Mouse (Mus musculus): ENCODE results near the gene Ndrg2.
"Not testable (repeated sequence)": the region's sequence is repeated elsewhere in the genome, so short reads cannot be mapped to it uniquely, and the experiment has no call there.

Ndrg2 gene

DNA sequence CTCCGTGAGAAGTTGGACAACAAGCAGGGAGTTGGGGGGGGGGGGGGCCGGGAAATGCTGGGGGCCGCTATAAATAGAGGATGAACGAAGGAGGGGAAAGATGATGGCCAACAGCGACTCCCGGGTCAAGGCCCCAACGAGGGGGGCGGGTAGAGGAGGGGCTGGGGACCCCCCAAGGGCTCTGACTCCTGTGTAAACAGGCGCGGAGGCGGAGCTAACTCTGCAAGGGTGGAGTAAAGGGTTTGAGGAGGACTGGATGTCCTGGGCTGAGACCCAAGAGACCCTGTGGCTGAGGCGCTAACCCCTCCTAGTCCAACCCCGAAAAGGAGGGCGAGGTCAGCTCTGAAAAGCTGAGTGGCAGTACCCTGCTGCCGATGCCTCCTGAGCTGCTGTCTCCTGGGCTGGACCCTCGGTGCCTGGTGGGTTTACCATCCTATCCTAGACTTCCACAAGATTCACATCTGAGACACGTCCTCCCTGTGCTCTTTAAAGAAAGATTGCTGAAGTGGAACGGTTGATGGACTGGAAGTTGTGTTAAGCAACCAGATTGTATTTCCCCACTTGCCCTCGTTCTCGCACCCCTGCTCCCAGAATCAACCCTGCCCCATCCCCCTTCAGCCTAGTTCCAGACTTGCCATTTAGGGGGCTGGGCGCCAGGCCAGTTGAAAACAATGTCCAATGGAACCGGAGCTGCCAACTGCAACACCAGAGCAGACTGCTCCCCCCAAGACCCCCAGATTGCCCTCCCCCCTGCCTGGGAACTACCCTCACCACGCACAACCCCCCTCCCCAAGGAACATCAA lies at the start of gene Ndrg2:
Gene Ndrg2 (minus strand): TSS at position 199 of the 803 bp plus-strand sequence.
- peak; percentile 28 for DNase-seq (ENCODE audit: low spot score)

DNA sequence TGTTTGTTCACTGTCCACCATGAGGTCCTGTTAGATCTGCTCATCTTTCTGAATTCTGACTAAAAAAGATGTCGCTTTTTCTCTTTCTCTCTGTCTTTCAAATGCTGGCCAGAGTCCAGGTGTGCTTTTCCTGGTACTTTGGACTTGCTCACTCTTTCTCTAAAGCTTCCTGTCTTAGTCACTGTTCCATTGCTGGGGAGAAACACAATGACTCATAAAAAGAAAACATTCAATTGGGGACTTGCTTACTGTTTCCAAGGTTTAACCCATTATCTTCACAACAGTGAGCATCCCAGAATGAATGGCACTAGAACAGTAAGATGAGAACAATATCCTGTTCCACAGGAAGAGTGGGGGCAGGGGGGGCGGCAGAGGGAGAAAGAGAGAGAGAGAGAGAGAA lies 46.4 kb upstream of the Ndrg2 start:
- DNase-seq (ENCODE audit: low spot score): no peak

DNA sequence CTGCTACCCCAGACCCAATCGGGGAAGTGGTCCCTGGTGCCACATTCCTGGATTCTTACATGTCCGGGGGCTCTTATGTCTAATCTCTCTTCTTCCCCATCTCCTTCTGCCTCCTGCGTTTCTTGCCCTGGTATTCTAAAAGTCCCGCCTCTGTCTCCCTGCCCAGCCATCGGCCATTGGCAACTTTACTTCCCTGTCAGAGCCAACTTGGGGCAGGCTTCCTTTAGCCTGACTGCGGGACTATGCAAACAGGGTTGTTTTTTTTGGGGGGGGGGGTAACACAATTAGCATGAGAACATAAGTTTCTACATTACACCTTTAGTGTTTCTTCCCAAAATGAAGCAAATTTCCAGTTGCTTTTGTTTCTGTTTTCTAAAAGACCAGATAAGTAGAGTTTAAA lies 29.4 kb upstream of the Ndrg2 start:
- DNase-seq (ENCODE audit: low spot score): no peak

DNA sequence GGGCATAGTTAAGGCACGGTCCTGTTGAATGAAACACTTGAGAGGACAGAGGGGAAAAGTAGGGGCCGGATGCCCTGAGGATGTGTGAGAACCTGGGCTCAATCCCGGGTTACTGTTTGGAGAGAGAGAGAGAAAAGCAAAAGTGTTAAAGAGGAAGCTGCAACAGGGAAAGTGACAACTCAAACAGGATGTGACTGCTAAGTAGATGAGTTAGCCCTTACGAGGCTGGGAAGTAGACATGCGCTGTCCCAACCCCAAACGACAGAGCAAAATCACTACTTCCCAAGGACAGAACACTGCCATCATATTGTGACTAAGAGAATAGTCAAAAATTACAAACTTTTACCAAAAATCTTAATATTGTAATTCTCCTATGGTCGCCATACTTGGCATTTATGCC lies 28.3 kb upstream of the Ndrg2 start:
- DNase-seq (ENCODE audit: low spot score): no peak

DNA sequence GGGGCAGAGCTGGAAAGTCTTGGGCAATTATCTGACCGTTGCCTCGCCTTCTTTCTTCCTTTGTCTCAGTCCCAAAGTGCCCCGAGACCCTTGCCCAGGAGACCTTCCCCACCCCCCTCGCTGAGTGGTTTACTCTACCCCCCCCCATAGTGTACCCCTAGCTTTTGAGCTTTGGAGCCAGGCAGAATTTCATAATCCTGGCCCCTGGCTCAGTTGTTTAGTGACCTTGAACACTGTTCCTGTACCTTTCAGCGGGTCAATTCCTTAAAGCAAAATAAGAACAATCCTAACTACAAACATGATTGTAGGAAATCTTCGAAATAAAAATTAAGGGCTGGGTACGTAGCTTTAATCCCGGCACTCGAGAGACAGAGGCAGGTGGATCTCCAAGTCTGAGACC lies 27.6 kb upstream of the Ndrg2 start:
- DNase-seq (ENCODE audit: low spot score): no peak

DNA sequence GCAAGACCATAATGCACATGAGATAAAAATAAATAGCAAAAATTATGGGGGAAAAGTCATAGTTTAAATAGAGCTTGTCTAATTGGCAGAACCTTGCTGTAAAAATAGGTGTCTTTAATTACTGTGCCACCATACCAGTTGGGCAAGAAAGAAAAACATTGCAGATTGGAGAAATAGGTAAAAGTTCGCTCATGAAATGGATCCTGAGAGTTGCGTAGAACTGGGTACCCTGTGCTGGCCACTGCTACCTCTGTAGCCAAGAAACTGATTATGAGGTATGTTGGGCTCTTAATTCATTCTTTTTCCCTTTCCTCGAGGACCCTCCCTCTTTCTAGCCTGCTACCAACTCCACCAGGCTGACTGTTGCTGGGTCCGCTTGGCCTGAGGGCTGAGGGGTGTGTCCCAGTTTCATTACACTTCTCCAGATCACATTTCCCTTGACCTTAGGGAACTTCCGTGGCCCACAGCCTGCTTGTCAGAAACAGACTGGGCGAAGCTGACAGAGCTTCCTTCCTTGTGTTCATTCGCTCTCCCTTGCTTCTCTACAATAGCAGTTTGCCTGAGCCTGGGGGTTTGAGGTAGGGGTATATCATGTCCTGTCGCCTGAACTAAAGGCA lies 27.1 kb upstream of the Ndrg2 start:
- DNase-seq (ENCODE audit: low spot score): no peak

DNA sequence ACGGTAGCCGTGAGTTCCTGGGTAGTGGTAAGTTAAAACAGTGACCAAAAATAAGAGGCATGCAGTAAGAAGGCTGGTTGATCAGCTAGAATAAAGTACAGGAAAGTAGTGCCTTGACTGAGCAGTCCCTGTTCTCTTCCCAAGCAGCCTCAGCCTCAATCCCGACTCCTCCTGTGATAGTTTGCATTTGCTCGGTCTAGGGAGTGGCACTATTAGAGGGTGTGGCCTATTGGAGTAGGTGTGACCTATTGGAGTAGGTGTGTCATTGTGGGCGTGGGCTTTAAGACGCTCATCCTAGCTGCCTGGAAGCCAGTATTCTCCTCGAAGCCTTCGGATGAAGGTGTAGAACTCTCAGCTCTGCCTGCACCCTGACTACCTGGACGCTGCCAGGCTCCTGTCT lies 25.0 kb upstream of the Ndrg2 start:
- no peak for DNase-seq (ENCODE audit: low spot score)

DNA sequence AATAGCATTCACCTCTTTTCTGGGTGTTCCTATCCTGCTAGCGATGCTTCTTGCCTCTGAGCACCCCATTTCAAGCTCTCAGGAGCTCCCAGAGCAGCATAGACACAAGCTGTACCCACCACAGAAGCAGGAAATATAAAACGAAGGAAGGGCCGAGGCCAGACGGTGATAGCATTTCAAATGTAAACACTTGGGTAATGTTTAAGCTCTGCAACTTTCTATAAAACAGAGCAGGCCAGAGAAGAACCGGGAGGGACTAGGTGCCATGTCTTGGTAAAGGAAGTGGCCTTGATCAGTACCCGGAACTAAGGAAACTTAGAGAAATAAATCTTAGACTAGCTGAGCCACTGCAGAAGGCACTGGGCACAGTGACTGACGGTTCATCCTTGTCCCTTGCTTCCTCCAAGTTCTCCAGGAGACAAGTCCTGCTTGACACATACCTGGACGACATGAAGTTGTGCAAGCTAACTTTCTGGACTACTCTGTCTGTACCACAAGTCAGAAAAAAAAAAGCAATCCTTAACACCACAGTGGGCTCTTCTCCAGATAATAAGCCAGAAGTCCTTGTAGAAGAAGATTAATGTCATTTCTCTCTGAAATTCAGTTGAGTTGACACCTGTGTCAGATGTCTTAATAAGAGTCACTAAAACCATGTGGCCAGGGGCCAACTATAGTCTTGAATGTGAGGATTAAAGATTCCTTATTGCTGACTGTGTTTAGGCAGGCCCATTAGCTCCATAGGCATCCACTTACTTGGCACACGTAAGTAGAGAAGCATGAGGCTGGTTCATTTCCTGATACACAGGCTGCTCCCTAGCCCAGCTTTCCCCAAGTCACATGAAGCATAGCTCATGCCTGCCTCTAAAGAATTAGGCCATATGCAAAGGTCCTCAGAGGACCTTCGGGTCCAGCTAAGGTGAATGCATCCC lies 18.4 kb upstream of the Ndrg2 start:
- no peak for DNase-seq (ENCODE audit: low spot score)

DNA sequence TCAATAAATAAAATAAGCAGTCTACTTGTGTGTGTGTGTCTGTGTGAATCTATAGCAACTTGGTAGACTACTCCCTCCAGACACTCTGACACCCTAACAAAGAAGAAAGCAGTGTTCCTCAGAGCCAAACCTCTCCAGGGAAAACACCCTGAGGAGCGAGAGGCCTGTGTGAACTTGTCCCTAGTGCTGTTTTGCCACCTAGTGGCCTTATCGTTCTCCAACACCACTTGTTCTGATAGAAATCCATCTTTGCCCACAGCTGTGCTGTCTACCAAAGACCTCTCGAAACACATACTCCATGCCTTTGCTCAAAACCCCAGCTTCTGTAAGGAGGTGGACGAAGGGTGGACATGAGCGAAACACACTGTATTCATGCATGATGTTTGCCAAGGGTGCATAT lies 16.9 kb upstream of the Ndrg2 start:
- peak; percentile 74 for DNase-seq (ENCODE audit: low spot score)

DNA sequence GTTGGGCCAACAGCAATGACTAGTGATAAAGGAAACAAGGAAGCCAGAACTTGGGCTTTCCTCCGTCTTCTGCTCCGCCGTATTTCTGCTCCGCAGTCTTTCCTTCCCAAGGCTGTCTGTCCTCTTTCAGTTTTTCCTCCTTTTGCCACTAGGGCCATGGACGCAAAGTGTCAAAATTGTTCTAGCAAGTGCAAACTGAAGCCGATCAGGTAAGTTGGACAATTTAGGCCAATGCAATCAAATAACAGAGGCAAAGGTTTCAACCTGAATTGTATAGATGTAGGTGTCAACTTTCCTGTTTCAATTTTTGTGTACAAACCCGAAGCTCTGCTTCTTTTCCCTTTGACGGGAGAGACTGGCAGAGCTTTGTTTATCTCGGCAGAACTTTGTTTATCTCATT lies 16.0 kb upstream of the Ndrg2 start:
- no peak for DNase-seq (ENCODE audit: low spot score)

DNA sequence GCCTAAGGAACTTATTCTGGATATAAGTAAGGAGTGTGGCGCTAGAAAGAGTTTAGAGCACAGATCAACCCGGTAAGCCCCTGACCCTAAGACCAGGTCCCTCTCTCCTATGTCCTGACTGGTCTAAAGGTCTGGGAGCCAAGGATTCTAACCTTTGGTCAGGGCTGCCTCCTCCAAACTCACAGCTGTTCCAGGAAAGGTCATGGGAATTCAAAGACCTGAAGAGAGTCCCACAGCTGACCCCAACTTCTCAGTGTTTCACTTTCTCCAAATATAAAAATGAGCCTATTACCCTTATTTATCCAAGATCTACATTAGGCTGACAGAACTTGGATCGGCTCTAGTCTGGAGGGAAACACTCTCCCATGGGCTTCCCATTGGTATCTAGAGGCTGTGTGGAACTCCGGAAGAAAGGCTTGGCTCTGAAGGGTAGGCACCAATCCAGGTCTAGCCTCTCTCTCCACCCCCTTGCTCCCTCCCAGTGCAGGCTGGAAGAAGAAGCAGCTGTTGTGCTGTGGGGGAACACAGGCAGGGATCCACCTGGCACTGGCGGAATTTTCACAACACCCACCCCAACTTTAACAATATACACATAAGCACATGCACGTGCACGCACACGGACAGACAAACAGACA lies 15.5 kb upstream of the Ndrg2 start:
- DNase-seq (ENCODE audit: low spot score): no peak

DNA sequence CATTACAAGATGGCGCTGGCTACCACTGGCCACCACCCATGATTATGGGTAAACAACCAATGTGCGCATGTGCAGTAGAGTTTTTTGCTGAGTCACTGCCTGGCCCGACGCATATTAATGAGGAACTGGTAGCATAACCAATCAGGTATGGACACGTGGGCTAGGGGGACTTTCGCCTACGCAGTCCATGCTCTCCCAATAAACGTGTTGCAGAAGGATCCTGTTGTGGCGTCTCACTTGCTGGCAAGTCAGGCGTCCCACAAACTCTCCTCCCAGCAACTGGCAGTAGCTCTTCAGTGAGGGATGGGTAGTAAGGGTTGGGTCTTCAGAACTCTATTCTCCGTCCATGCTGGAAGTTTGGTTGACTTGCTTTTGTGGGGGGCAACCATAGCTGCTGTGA lies 13.0 kb upstream of the Ndrg2 start:
- DNase-seq (ENCODE audit: low spot score): not testable (repeated sequence)

DNA sequence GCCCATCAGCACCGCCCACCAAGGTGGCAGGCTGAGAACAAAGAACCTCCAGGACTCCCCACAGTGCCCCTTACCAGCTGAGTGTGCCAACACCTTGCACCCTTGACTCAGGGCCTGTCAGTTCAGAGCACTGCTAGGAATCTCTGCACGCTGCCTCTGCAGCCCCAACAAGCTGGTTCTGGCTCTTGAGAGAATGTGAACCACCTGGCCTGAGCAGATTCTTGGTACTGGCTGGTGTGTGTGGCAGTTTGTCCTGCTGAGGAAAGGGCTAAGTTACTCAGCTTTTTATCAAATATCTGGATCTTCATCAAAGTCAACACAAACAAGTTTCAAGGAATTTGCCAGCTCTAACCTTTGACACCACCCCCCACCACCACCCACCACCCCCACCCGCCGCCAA lies 9.5 kb upstream of the Ndrg2 start:
- no peak for DNase-seq (ENCODE audit: low spot score)

DNA sequence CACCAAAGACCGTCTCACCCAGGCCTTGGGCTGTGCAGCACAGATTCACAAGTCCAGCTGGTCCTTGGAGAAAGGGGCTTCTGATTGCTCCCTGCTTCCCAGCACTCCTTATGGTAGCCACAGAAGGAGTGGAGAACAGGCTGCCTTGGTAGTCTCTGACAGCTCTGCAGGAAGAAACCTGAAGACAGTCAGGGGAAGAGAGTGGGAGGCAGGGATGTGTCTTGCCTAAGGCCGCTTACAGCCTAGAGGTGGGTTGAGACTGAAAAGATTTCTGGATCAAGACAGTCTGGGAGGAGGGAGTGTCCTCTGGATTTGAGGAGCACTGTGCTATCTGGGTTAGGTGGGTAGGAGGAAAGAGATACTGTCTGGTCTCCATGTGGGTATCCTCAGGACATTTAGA lies 9.0 kb upstream of the Ndrg2 start:
- DNase-seq (ENCODE audit: low spot score): no peak

DNA sequence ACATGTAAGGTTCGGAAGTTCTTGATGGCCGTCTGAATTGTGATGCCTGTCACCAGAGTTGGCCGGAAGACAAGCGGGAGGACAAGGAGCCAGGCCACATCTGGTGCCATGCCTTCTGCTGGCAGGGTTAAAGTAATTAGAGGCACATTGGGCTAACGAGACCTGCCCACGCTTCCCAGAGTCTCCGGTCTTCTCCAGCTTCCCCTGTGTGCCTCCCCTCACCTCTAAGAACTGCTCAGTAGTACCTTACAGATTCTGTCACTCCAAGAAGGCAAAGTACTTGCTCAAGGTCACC lies 8.6 kb upstream of the Ndrg2 start, which contains the start of gene Rnase13:
Gene Rnase13 (minus strand): TSS at position 203 of the 295 bp plus-strand sequence.
- no peak for DNase-seq (ENCODE audit: low spot score)

DNA sequence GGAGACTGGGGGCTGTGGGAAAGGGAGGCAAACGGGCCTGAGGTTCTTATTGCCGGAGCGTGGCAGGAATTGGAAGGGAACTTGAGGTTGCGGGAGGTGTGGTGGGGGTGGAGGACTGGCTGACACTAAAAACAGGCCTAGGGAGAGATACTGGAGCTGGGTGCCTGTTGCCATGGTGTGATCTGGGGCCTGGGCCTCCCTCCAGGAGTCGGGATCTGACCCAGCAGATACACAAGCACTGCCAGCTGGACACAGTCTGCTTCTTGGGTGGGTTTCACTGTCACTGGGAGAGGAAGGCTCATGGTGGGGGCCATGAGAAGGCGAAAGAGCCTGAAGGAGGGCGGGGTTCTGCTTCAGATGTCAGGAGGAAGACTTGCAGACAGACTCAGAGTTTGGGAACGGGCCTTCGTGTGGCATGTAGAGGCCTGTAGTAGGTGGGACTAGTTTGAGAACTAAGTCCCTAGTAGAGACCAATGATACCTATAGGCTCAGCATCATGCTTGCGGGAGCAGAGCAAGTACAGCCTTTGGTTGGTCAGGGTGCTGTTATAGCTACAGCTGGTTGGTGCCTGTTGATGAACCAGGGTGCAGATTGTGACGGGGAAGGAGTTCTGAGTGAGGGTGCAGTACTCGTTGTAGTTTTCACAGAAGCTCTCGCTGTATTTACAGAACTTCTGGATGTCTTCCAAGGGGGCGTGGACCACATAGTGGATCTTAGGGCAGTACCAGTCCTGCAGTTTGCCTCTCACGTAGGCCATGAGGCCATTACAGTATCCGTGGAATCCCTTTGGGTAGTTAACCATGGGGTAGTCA lies 8.0 kb upstream of the Ndrg2 start:
- DNase-seq (ENCODE audit: low spot score): no peak

DNA sequence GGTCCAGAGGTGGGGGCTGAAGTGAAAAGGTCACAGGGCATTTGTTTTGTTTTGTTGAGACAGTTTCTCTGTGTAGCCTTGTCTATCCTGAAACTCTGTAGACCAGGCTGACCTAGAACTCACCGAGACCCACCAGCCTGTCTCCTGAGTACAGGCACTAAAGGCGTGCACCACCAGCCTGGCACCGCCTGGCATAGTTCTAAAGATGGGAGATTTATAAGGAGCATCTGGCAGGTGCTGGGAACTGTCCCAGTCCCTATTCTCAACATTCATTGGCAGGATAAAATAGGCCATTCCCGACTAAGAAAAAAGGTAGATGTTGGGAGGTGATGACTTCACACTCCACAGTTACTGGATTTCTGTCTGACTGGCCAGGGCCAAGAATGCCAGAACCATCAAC lies 5.0 kb upstream of the Ndrg2 start:
- no peak for DNase-seq (ENCODE audit: low spot score)

DNA sequence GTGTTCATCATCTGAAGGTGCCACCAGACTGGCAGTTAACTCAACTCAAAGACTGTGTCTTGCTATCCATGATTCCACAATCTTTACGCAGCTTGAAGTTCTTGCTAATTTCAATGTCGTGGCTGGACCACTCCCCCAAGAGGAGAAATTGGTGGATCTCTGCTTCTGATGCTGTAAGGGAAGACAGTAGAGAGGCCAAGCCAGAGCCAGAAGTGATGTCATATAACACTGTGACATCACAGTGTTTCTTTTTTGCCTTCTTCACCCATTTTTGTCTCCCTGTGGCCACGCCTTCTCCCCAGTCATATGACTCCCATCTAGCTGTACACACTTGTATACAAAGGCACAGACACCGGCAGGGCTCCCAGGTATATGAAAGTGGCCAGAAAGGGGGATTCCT lies 4.2 kb upstream of the Ndrg2 start, which contains the start of gene Tppp2:
Gene Tppp2 (plus strand): TSS at position 301 of the 400 bp plus-strand sequence.
- no peak for DNase-seq (ENCODE audit: low spot score)

DNA sequence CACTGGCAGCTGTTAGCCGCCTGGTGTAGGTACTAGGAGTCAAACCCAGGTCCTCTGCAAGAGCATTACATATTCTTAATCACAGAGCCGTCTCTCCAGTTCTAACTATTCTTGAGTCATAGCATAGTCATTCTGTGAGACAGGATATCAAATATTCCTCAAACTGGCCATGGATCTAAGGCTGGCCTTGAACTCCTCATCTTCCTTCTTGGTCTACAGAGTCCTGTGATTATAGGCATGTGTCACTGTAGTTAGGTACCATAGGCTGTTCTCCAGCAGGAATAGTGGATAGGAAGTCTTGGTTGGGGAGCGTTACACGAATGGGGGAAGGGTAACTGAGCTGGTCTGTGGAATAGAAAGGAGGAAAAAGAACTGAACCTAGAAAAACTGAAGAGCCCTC lies 2.6 kb upstream of the Ndrg2 start:
- DNase-seq (ENCODE audit: low spot score): no peak

DNA sequence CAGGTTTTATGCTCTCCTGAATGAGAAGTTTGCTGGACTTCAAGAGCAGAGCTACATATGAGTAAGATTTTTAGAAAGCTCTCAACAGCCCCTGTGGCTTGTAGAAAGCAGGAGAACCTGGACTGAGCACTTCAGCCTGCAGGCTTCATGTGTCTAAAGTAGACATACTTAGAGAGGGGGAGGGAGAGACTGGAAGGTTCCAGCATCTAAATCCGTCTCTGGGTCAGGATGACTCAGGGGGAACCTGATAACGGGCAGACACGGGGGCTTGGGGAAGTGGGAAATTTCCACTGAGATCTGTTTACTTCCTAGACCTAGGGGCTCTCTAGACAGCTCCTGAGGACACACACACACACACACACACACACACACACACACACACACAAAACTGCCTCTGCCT lies 1.1 kb upstream of the Ndrg2 start:
- no peak for DNase-seq (ENCODE audit: low spot score)
